Mouse (Mus musculus) small intestine, adult 2 months (tissue): ENCODE measurements at regions not wholly inside any gene's neighbourhood (a gene's known extent, or its start where the extent isn't known, plus 50 kb on each side); places are given as distances from the start of the nearest gene placed in this dataset.

ENCODE experiments used
- H3K27ac ChIP-seq: fragments of 200-500 bp; 2 replicates; pipeline ENCODE4 v1.5.1; 2012; ENCODE audit warnings: low read depth, low read length, control low read depth, inconsistent platforms; ENCODE audit not compliant: insufficient read depth
- H3K27me3 ChIP-seq: fragments of 200-500 bp; 2 replicates; pipeline ENCODE4 v1.6.1; 2012; ENCODE audit warnings: mild to moderate bottlenecking, moderate library complexity, low read length, inconsistent platforms; ENCODE audit not compliant: control insufficient read depth, insufficient read depth
- H3K36me3 ChIP-seq: fragments of 200-500 bp; 2 replicates; pipeline ENCODE4 v1.6.1; 2012; ENCODE audit warnings: mild to moderate bottlenecking, low read length, control low read depth, inconsistent platforms; ENCODE audit not compliant: control insufficient read depth, insufficient read depth
- H3K4me1 ChIP-seq: fragments of 200-500 bp; 2 replicates; pipeline ENCODE4 v1.6.1; 2012; ENCODE audit warnings: low read length, inconsistent platforms, mixed read lengths; ENCODE audit not compliant: control insufficient read depth, insufficient read depth, insufficient read length
- H3K4me3 ChIP-seq: fragments of 200-500 bp; 2 replicates; pipeline ENCODE4 v1.5.1; 2012; ENCODE audit warnings: low read depth, mild to moderate bottlenecking, control low read depth, inconsistent platforms, low read length, moderate library complexity
- CTCF ChIP-seq: fragments of 200-500 bp; IDR thresholded peaks from 2 replicates; pipeline ENCODE4 v1.5.1; 2012; ENCODE audit warnings: low read depth, mild to moderate bottlenecking, control low read depth, inconsistent platforms, low read length, moderate library complexity, mixed read lengths; ENCODE audit not compliant: insufficient replicate concordance, insufficient read length; ENCODE audit errors: extremely low read depth
- POLR2A ChIP-seq: fragments of 200-500 bp; IDR thresholded peaks from 2 replicates; pipeline ENCODE4 v1.6.1; 2012; ENCODE audit warnings: low read depth, mild to moderate bottlenecking, control low read depth, inconsistent platforms, low read length, moderate library complexity
- WGBS: fragments of 180-500 bp; shearing (Covaris S2); methylation state at CpG from one replicate; pipeline ENCODE4 v1.1.7; 2018; 5-methylcytosine and 5-hydroxymethylcytosine counted together

- no peaks in the 10 kb centered on the region for H3K36me3 ChIP-seq
- TF ChIP-seq POLR2A (no peak), CTCF (no peak)
- WGBS, result 86% methylated on average over 7 of the region's 7 CpGs
- H3K27me3 ChIP-seq, result no peaks in the 10 kb centered on the region
- H3K4me3 ChIP-seq, result no peak overlapping the region
- H3K27ac ChIP-seq, result no peak overlapping the region
- no peaks in the 10 kb centered on the region for H3K4me1 ChIP-seq
Observed at GRCm38 (mm10) chr5:118923357-118923756, 362.9 kb downstream of the Med13l start.

- H3K4me1 ChIP-seq, result no peaks in the 10 kb centered on the region
- H3K27me3 ChIP-seq, result peaks cover 5% of the 10 kb centered on the region; the same call in 1 of the 2 replicates
- H3K4me3 ChIP-seq, result no peak overlapping the region
- H3K36me3 ChIP-seq, result no peaks in the 10 kb centered on the region
- TF ChIP-seq CTCF (peak; percentile 36; the same call in 1 of the 2 replicates), POLR2A (no peak)
- WGBS, result 94% methylated on average over 4 of the region's 4 CpGs
- H3K27ac ChIP-seq, result no peak overlapping the region
Observed at GRCm38 (mm10) chr5:118929037-118929436, 368.6 kb downstream of the Med13l start.

GRCm38 (mm10) chr5:118929990-118930501, 369.6 kb downstream of the Med13l start:
- TF ChIP-seq POLR2A (no peak), CTCF (no peak)
- H3K36me3 ChIP-seq, result no peaks in the 10 kb centered on the region
- H3K4me3 ChIP-seq, result no peak overlapping the region
- H3K27ac ChIP-seq, result no peak overlapping the region
- H3K4me1 ChIP-seq, result no peaks in the 10 kb centered on the region
- peaks cover 5% of the 10 kb centered on the region; the same call in 1 of the 2 replicates for H3K27me3 ChIP-seq
- 4% methylated on average over 23 of the region's 23 CpGs for WGBS

- 77% methylated on average over 12 of the region's 12 CpGs for WGBS
- H3K4me3 ChIP-seq, result no peak overlapping the region
- H3K4me1 ChIP-seq, result no peaks in the 10 kb centered on the region
- H3K36me3 ChIP-seq, result no peaks in the 10 kb centered on the region
- H3K27me3 ChIP-seq, result no peaks in the 10 kb centered on the region
- no peak for TF ChIP-seq POLR2A
- TF ChIP-seq CTCF, result no peak
- H3K27ac ChIP-seq, result no peak overlapping the region
Observed at GRCm38 (mm10) chr5:118939336-118940039, 379.0 kb downstream of the Med13l start.

- no peaks in the 10 kb centered on the region for H3K4me1 ChIP-seq
- no peak overlapping the region for H3K4me3 ChIP-seq
- TF ChIP-seq POLR2A (no peak), CTCF (no peak)
- no peaks in the 10 kb centered on the region for H3K27me3 ChIP-seq
- H3K27ac ChIP-seq, result no peak overlapping the region
- H3K36me3 ChIP-seq, result no peaks in the 10 kb centered on the region
- WGBS, result 70% methylated on average over 7 of the region's 7 CpGs
Observed at GRCm38 (mm10) chr5:118944256-118944655, 383.8 kb downstream of the Med13l start.

- H3K4me1 ChIP-seq, result no peaks in the 10 kb centered on the region
- H3K27me3 ChIP-seq, result no peaks in the 10 kb centered on the region
- 52% methylated on average over 8 of the region's 8 CpGs for WGBS
- TF ChIP-seq POLR2A (no peak), CTCF (no peak)
- H3K27ac ChIP-seq, result no peak overlapping the region
- no peaks in the 10 kb centered on the region for H3K36me3 ChIP-seq
- no peak overlapping the region for H3K4me3 ChIP-seq
Observed at GRCm38 (mm10) chr5:118946090-118946489, 385.6 kb downstream of the Med13l start.

- Histone ChIP-seq H3K27me3 (no peaks in the 10 kb centered on the region), H3K27ac (no peak overlapping the region), H3K4me1 (no peaks in the 10 kb centered on the region), H3K4me3 (no peak overlapping the region), H3K36me3 (no peaks in the 10 kb centered on the region)
- WGBS, result 80% methylated on average over 2 of the region's 2 CpGs
- TF ChIP-seq CTCF (no peak), POLR2A (no peak)
Observed at GRCm38 (mm10) chr5:118946994-118947393, 386.5 kb downstream of the Med13l start.
